Mouse (Mus musculus) hindbrain, postnatal 0 days (tissue): ENCODE results near the gene Hes6. TPM values are rescaled to one million over a fixed set of nuclear protein-coding genes. Genes with fewer than 3 reads are reported as not detected.

ENCODE experiments used
- ATAC-seq: fragments of 200-750 bp; cut with Nextera tagmentation; 2 replicates; pipeline ENCODE4 v1.8.0; 2017; ENCODE audit warnings: mild to moderate bottlenecking, moderate TSS enrichment, moderate library complexity
- DNase-seq: peaks from one replicate; pipeline ENCODE4 v3.0.0-alpha.2; 2015; ENCODE audit warnings: low spot score
- H3K27ac ChIP-seq: fragments of 300-500 bp; sonication (generic); 2 replicates; pipeline ENCODE4 v1.5.1; 2014; ENCODE audit warnings: mild to moderate bottlenecking
- H3K27me3 ChIP-seq: fragments of 300-500 bp; sonication (generic); 2 replicates; pipeline ENCODE4 v1.6.1; 2014; ENCODE audit warnings: low read length, mixed read lengths; ENCODE audit not compliant: insufficient read depth
- H3K36me3 ChIP-seq: fragments of 300-500 bp; sonication (generic); 2 replicates; pipeline ENCODE4 v1.6.1; 2014; ENCODE audit warnings: low read length, mixed read lengths; ENCODE audit not compliant: insufficient read depth
- H3K4me1 ChIP-seq: fragments of 300-500 bp; sonication (generic); 2 replicates; pipeline ENCODE4 v1.6.1; 2014; ENCODE audit warnings: antibody characterized with exemption, low read length, mixed read lengths; ENCODE audit not compliant: insufficient read depth
- H3K4me2 ChIP-seq: fragments of 300-500 bp; sonication (generic); 2 replicates; pipeline ENCODE4 v1.6.1; 2014; ENCODE audit warnings: low read depth, mild to moderate bottlenecking, low read length, moderate library complexity, mixed read lengths
- H3K4me3 ChIP-seq: fragments of 300-500 bp; sonication (generic); 2 replicates; pipeline ENCODE4 v1.5.1; 2014; ENCODE audit warnings: low read length
- H3K9ac ChIP-seq: fragments of 300-500 bp; sonication (generic); replicated peaks from 2 replicates; pipeline ENCODE4 v1.6.1; 2014; ENCODE audit warnings: mild to moderate bottlenecking, low read length, moderate library complexity, mixed read lengths
- H3K9me3 ChIP-seq: fragments of 300-500 bp; sonication (generic); 2 replicates; pipeline ENCODE4 v1.6.1; 2016; ENCODE audit warnings: low read length, mixed read lengths
- CTCF ChIP-seq: IDR thresholded peaks from 2 replicates; pipeline ENCODE4 v1.5.1; 2016; ENCODE audit warnings: antibody characterized with exemption, control low read depth, low read depth
- WGBS: fragments of 180-500 bp; shearing (Covaris S2); extraction: QIAGEN DNeasy Blood & Tissue Kit; methylation state at CpG from one replicate; pipeline ENCODE4 v1.1.7; 2014; 5-methylcytosine and 5-hydroxymethylcytosine counted together
- polyA plus RNA-seq: library from polyadenylated mRNA; unstranded; fragments of >200 nt; fragmentation: Nextera tagmentation; extraction: Ambion mirVana; gene quantifications from 2 replicates; pipeline ENCODE4 v1.2.1, GENCODE M21; 2015
- total RNA-seq: library from RNA; depleted of rRNA; stranded (reverse); fragments of >200 nt; gene quantifications from 2 replicates; pipeline ENCODE4 v1.2.3, GENCODE M21; 2014

The Hes6 gene
- total and polyA plus RNA-seq, 2 experiments from 2014 or later, result 129 to 160 TPM

- Histone ChIP-seq H3K36me3 (peaks cover 3% of the 10 kb centered on the region; the same call in 1 of the 2 replicates), H3K4me1 (peaks cover 9% of the 10 kb centered on the region; the same call in 1 of the 2 replicates), H3K9me3 (no peaks in the 10 kb centered on the region), H3K4me3 (peak overlapping the region; percentile 65), H3K9ac (peak overlapping the region; percentile 83), H3K27me3 (no peaks in the 10 kb centered on the region), H3K4me2 (peak overlapping the region; percentile 96), H3K27ac (peak overlapping the region; percentile 91; the same call in 1 of the 2 replicates)
- DNase-seq, result no peak
- 40% methylated on average over 8 of the region's 8 CpGs for WGBS
- no peak for ATAC-seq
- no peak for TF ChIP-seq CTCF
These were observed 2.1 kb downstream of the Hes6 start for GRCm38 (mm10) chr1:91411631-91412285.

- Histone ChIP-seq H3K9ac (no peak overlapping the region), H3K36me3 (no peaks in the 10 kb centered on the region; the same call in 1 of the 2 replicates), H3K27me3 (no peaks in the 10 kb centered on the region), H3K4me3 (no peak overlapping the region), H3K9me3 (no peaks in the 10 kb centered on the region), H3K27ac (no peak overlapping the region), H3K4me2 (no peak overlapping the region), H3K4me1 (peaks cover 7% of the 10 kb centered on the region; the same call in 1 of the 2 replicates)
- ATAC-seq (no peak), DNase-seq (no peak)
- WGBS, result 84% methylated on average over 4 of the region's 4 CpGs
- TF ChIP-seq CTCF, result no peak
These were observed 6.0 kb downstream of the Hes6 start for GRCm38 (mm10) chr1:91407819-91408218.

GRCm38 (mm10) chr1:91405406-91406169 lies 8.2 kb downstream of the Hes6 start:
- Histone ChIP-seq H3K4me2 (no peak overlapping the region), H3K27me3 (no peaks in the 10 kb centered on the region), H3K4me1 (no peaks in the 10 kb centered on the region), H3K9ac (no peak overlapping the region), H3K4me3 (no peak overlapping the region), H3K9me3 (no peaks in the 10 kb centered on the region), H3K36me3 (no peaks in the 10 kb centered on the region; the same call in 1 of the 2 replicates), H3K27ac (no peak overlapping the region)
- no peak for TF ChIP-seq CTCF
- peak; percentile 43 for DNase-seq
- 50% methylated on average over 23 of the region's 23 CpGs for WGBS
- ATAC-seq, result peak; percentile 57; the same call in 1 of the 2 replicates

- Histone ChIP-seq H3K4me2 (no peak overlapping the region), H3K4me1 (no peaks in the 10 kb centered on the region), H3K9me3 (no peaks in the 10 kb centered on the region), H3K9ac (no peak overlapping the region), H3K27ac (no peak overlapping the region), H3K27me3 (no peaks in the 10 kb centered on the region), H3K36me3 (no peaks in the 10 kb centered on the region), H3K4me3 (no peak overlapping the region)
- TF ChIP-seq CTCF, result no peak
- WGBS, result 39% methylated on average over 1 of the region's 1 CpGs
- DNase-seq (no peak), ATAC-seq (no peak)
These were observed 8.9 kb downstream of the Hes6 start for GRCm38 (mm10) chr1:91404976-91405375.

- DNase-seq, result peak; percentile 94
- H3K27ac ChIP-seq, result peak within 1 kb of the TSS; percentile 91
- H3K36me3 ChIP-seq, result no peaks in the 10 kb centered on the region
- H3K4me3 ChIP-seq, result peak within 1 kb of the TSS; percentile 62
- WGBS, result under 1% methylated on average over 77 of the region's 91 CpGs
- peak within 1 kb of the TSS; percentile 93 for H3K4me2 ChIP-seq
- ATAC-seq, result peak; percentile 96
- H3K4me1 ChIP-seq, result peaks cover 16% of the 10 kb centered on the region; the same call in 1 of the 2 replicates
- no peak for TF ChIP-seq CTCF
- H3K9ac ChIP-seq, result peak within 1 kb of the TSS; percentile 85
- no peaks in the 10 kb centered on the region for H3K27me3 ChIP-seq
- no peaks in the 10 kb centered on the region for H3K9me3 ChIP-seq
These were observed 15.4 kb downstream of the Hes6 start, which contains the start of gene Ilkap for GRCm38 (mm10) chr1:91398260-91399062. Gene Ilkap (minus strand): TSS chr1:91398815.

GRCm38 (mm10) chr1:91397927-91398259 lies 15.9 kb downstream of the Hes6 start:
- Histone ChIP-seq H3K9me3 (no peaks in the 10 kb centered on the region), H3K27ac (peak overlapping the region; percentile 91), H3K4me3 (peak overlapping the region; percentile 62), H3K4me1 (peaks cover 16% of the 10 kb centered on the region; the same call in 1 of the 2 replicates), H3K9ac (peak overlapping the region; percentile 85), H3K36me3 (no peaks in the 10 kb centered on the region), H3K27me3 (no peaks in the 10 kb centered on the region), H3K4me2 (peak overlapping the region; percentile 93)
- DNase-seq (no peak), ATAC-seq (0 out of 2 replicates have a peak, but pooled peaks have one; percentile 4)
- TF ChIP-seq CTCF, result no peak
- WGBS, result 1% methylated on average over 12 of the region's 12 CpGs
